Mouse (Mus musculus): ENCODE measurements around the gene Haghl. TPM values are rescaled to one million over a fixed set of nuclear protein-coding genes. Genes with fewer than 3 reads are reported as not detected.
"Not testable (repeated sequence)": the region's sequence is repeated elsewhere in the genome, so short reads cannot be mapped to it uniquely, and the experiment has no call there.

The Haghl gene
- polyA plus RNA-seq, 1 experiment, result 0.59 TPM

- Histone ChIP-seq H3K9me3 (ENCODE audit: control insufficient read depth, low read length) (peaks cover 4% of the 10 kb centered on the region; the same call in 1 of the 2 replicates), H3K4me3 (replicated peaks) (no peak overlapping the region), H3K27me3 (ENCODE audit: control insufficient read depth) (peaks cover 82% of the 10 kb centered on the region), H3K4me1 (ENCODE audit: control insufficient read depth) (peaks cover 11% of the 10 kb centered on the region), H3K36me3 (ENCODE audit: control insufficient read depth) (no peaks in the 10 kb centered on the region)
- TF ChIP-seq TAL1 (IDR thresholded peaks at IDR 0.05; ENCODE audit: low read length) (no peak), GATA1 (IDR thresholded peaks at IDR 0.05; ENCODE audit: low read length) (no peak)
Observed at GRCm38 (mm10) chr17:25808028-25808427, 22.6 kb upstream of the Haghl start.

GRCm38 (mm10) chr17:25807452-25807851, 22.0 kb upstream of the Haghl start:
- Histone ChIP-seq H3K27me3 (ENCODE audit: control insufficient read depth) (peaks cover 81% of the 10 kb centered on the region), H3K4me1 (ENCODE audit: control insufficient read depth) (peaks cover 11% of the 10 kb centered on the region)
- not testable (repeated sequence) for H3K36me3 ChIP-seq (ENCODE audit: control insufficient read depth); H3K4me3 ChIP-seq (replicated peaks); H3K9me3 ChIP-seq (ENCODE audit: control insufficient read depth, low read length)

GRCm38 (mm10) chr17:25806507-25806906, 21.0 kb upstream of the Haghl start:
- Histone ChIP-seq H3K4me3 (replicated peaks) (no peak overlapping the region), H3K27me3 (ENCODE audit: control insufficient read depth) (peaks cover 80% of the 10 kb centered on the region), H3K36me3 (ENCODE audit: control insufficient read depth) (no peaks in the 10 kb centered on the region), H3K9me3 (ENCODE audit: control insufficient read depth, low read length) (peaks cover 4% of the 10 kb centered on the region; the same call in 1 of the 2 replicates), H3K4me1 (ENCODE audit: control insufficient read depth) (peaks cover 11% of the 10 kb centered on the region)
- no peak for TF ChIP-seq GATA1 (IDR thresholded peaks at IDR 0.05; ENCODE audit: low read length)
- TF ChIP-seq TAL1 (IDR thresholded peaks at IDR 0.05; ENCODE audit: low read length), result no peak

GRCm38 (mm10) chr17:25802825-25803517, 17.5 kb upstream of the Haghl start:
- Histone ChIP-seq H3K4me3 (replicated peaks) (no peak overlapping the region), H3K36me3 (ENCODE audit: control insufficient read depth) (no peaks in the 10 kb centered on the region), H3K9me3 (ENCODE audit: control insufficient read depth, low read length) (no peaks in the 10 kb centered on the region), H3K4me1 (ENCODE audit: control insufficient read depth) (no peaks in the 10 kb centered on the region; the same call in 1 of the 2 replicates), H3K27me3 (ENCODE audit: control insufficient read depth) (peaks cover 49% of the 10 kb centered on the region)
- TF ChIP-seq TAL1 (IDR thresholded peaks at IDR 0.05; ENCODE audit: low read length), result no peak
- no peak for TF ChIP-seq GATA1 (IDR thresholded peaks at IDR 0.05; ENCODE audit: low read length)

- Histone ChIP-seq H3K36me3 (ENCODE audit: control insufficient read depth) (no peaks in the 10 kb centered on the region), H3K4me1 (ENCODE audit: control insufficient read depth) (peaks cover 14% of the 10 kb centered on the region), H3K27me3 (ENCODE audit: control insufficient read depth) (peaks cover 36% of the 10 kb centered on the region), H3K4me3 (replicated peaks) (no peak overlapping the region), H3K9me3 (ENCODE audit: control insufficient read depth, low read length) (no peaks in the 10 kb centered on the region)
- no peak for TF ChIP-seq TAL1 (IDR thresholded peaks at IDR 0.05; ENCODE audit: low read length)
Observed at GRCm38 (mm10) chr17:25801029-25801428, 15.6 kb upstream of the Haghl start.

GRCm38 (mm10) chr17:25796951-25797369, 11.5 kb upstream of the Haghl start, which contains the start of gene Metrn:
Gene Metrn (minus strand): TSS chr17:25797136.
- Histone ChIP-seq H3K27me3 (ENCODE audit: control insufficient read depth) (peaks cover 8% of the 10 kb centered on the region), H3K4me3 (replicated peaks) (peak within 1 kb of the TSS; percentile 82), H3K9me3 (ENCODE audit: control insufficient read depth, low read length) (no peaks in the 10 kb centered on the region), H3K4me1 (ENCODE audit: control insufficient read depth) (peaks cover 52% of the 10 kb centered on the region), H3K36me3 (ENCODE audit: control insufficient read depth) (peaks cover 7% of the 10 kb centered on the region)
- TF ChIP-seq GATA1 (IDR thresholded peaks at IDR 0.05; ENCODE audit: low read length) (no peak), TAL1 (IDR thresholded peaks at IDR 0.05; ENCODE audit: low read length) (no peak)

- TF ChIP-seq GATA1 (IDR thresholded peaks at IDR 0.05; ENCODE audit: low read length) (no peak), TAL1 (IDR thresholded peaks at IDR 0.05; ENCODE audit: low read length) (no peak)
- H3K36me3 ChIP-seq (ENCODE audit: control insufficient read depth), result peaks cover 7% of the 10 kb centered on the region
- peaks cover 59% of the 10 kb centered on the region for H3K4me1 ChIP-seq (ENCODE audit: control insufficient read depth)
- H3K9me3 ChIP-seq (ENCODE audit: control insufficient read depth, low read length), result no peaks in the 10 kb centered on the region
- peaks cover 2% of the 10 kb centered on the region for H3K27me3 ChIP-seq (ENCODE audit: control insufficient read depth)
- H3K4me3 ChIP-seq (replicated peaks), result peak overlapping the region; percentile 82
Observed at GRCm38 (mm10) chr17:25796211-25796771, 10.8 kb upstream of the Haghl start.

GRCm38 (mm10) chr17:25795609-25796092, 10.2 kb upstream of the Haghl start, which contains the start of gene AC134908.4:
Gene AC134908.4 (minus strand): TSS chr17:25795659.
- Histone ChIP-seq H3K9me3 (ENCODE audit: control insufficient read depth, low read length) (no peaks in the 10 kb centered on the region), H3K27me3 (ENCODE audit: control insufficient read depth) (no peaks in the 10 kb centered on the region; the same call in 1 of the 2 replicates), H3K4me3 (replicated peaks) (peak within 1 kb of the TSS; percentile 82), H3K36me3 (ENCODE audit: control insufficient read depth) (peaks cover 9% of the 10 kb centered on the region), H3K4me1 (ENCODE audit: control insufficient read depth) (peaks cover 66% of the 10 kb centered on the region)
- TF ChIP-seq GATA1 (IDR thresholded peaks at IDR 0.05; ENCODE audit: low read length) (no peak), TAL1 (IDR thresholded peaks at IDR 0.05; ENCODE audit: low read length) (no peak)

GRCm38 (mm10) chr17:25794998-25795397, 9.5 kb upstream of the Haghl start:
- peaks cover 68% of the 10 kb centered on the region for H3K4me1 ChIP-seq (ENCODE audit: control insufficient read depth)
- no peaks in the 10 kb centered on the region for H3K9me3 ChIP-seq (ENCODE audit: control insufficient read depth, low read length)
- no peaks in the 10 kb centered on the region; the same call in 1 of the 2 replicates for H3K27me3 ChIP-seq (ENCODE audit: control insufficient read depth)
- H3K36me3 ChIP-seq (ENCODE audit: control insufficient read depth), result peaks cover 13% of the 10 kb centered on the region
- TF ChIP-seq TAL1 (IDR thresholded peaks at IDR 0.05; ENCODE audit: low read length) (no peak), GATA1 (IDR thresholded peaks at IDR 0.05; ENCODE audit: low read length) (no peak)
- no peak overlapping the region for H3K4me3 ChIP-seq (replicated peaks)

Measured in erythroblast, embryonic 14.5 days (primary cell).